Mouse (Mus musculus): ENCODE measurements around the gene Haus6.

GRCm38 (mm10) chr4:86575283-86575983 lies 36.4 kb downstream of the Haus6 start, which contains the start of gene Rraga:
- peak; percentile 98 for TF ChIP-seq POLR2A (IDR thresholded peaks at IDR 0.05; ENCODE audit: low read depth, low read length)
- peak; percentile 31; the same call in 1 of the 2 replicates for TF ChIP-seq CTCF (IDR thresholded peaks at IDR 0.05; ENCODE audit: borderline replicate concordance, insufficient read depth, low read length)

All from embryonic fibroblast, embryonic 13.5 days (primary cell).